Mouse (Mus musculus) thymus, adult 2 months (tissue): ENCODE data around the gene Paox. TPM values are rescaled to one million over a fixed set of nuclear protein-coding genes. Genes with fewer than 3 reads are reported as not detected.
"Not testable (repeated sequence)": the region's sequence is repeated elsewhere in the genome, so short reads cannot be mapped to it uniquely, and the experiment has no call there.

Experiments
- DNase-seq: peaks from one replicate; pipeline ENCODE4 v3.0.0; 2021
- H3K27ac ChIP-seq: fragments of 200-500 bp; 2 replicates; pipeline ENCODE4 v1.5.1; 2012; ENCODE audit warnings: low read length, control low read depth; ENCODE audit not compliant: control insufficient read depth, insufficient read depth
- H3K27me3 ChIP-seq: fragments of 200-500 bp; 2 replicates; pipeline ENCODE4 v1.6.1; 2012; ENCODE audit warnings: mild to moderate bottlenecking, low read length, moderate library complexity, mixed read lengths; ENCODE audit not compliant: control insufficient read depth, insufficient read depth
- H3K36me3 ChIP-seq: fragments of 200-500 bp; 2 replicates; pipeline ENCODE4 v1.6.1; 2012; ENCODE audit warnings: mild to moderate bottlenecking, low read length, moderate library complexity; ENCODE audit not compliant: control insufficient read depth, insufficient read depth
- H3K4me1 ChIP-seq: fragments of 200-500 bp; replicated peaks from 2 replicates; pipeline ENCODE4 v1.6.1; 2012; ENCODE audit warnings: low read length; ENCODE audit not compliant: control insufficient read depth, insufficient read depth
- H3K4me3 ChIP-seq: fragments of 200-500 bp; 2 replicates; pipeline ENCODE4 v1.5.1; 2012; ENCODE audit warnings: mild to moderate bottlenecking, low read length, control low read depth, moderate library complexity; ENCODE audit not compliant: control insufficient read depth, insufficient read depth
- CTCF ChIP-seq: fragments of 200-500 bp; IDR thresholded peaks from 2 replicates; pipeline ENCODE4 v1.5.1; 2012; ENCODE audit warnings: mild to moderate bottlenecking, control low read depth, low read length, moderate library complexity, borderline replicate concordance; ENCODE audit not compliant: control insufficient read depth, poor library complexity, insufficient read depth; ENCODE audit errors: extremely low read depth
- POLR2A ChIP-seq: fragments of 200-500 bp; IDR thresholded peaks from 2 replicates; pipeline ENCODE4 v1.6.1; 2012; ENCODE audit warnings: mild to moderate bottlenecking, low read length, control low read depth, moderate library complexity; ENCODE audit not compliant: control insufficient read depth, poor library complexity, insufficient read depth; ENCODE audit errors: extremely low read depth
- WGBS: fragments of 180-500 bp; shearing (Covaris S2); methylation state at CpG from one replicate; pipeline ENCODE4 v1.1.7; 2018; 5-methylcytosine and 5-hydroxymethylcytosine counted together
- polyA plus RNA-seq: library from polyadenylated mRNA; depleted of rRNA; stranded (reverse); fragments of >200 nt; gene quantifications from 2 replicates; pipeline ENCODE4 v1.2.3, GENCODE M21; 2012

Paox gene
- polyA plus RNA-seq, 1 experiment = 18.0 TPM

- no peak for DNase-seq
- no peak overlapping the region; the same call in 1 of the 2 replicates for H3K27ac ChIP-seq
- peaks cover 12% of the 10 kb centered on the region for H3K4me1 ChIP-seq
- peak overlapping the region; percentile 95 for H3K4me3 ChIP-seq
- 3% methylated on average over 5 of the region's 5 CpGs for WGBS
- H3K36me3 ChIP-seq = peaks cover 5% of the 10 kb centered on the region; the same call in 1 of the 2 replicates
- no peak for TF ChIP-seq POLR2A
- TF ChIP-seq CTCF = no peak
- H3K27me3 ChIP-seq = no peaks in the 10 kb centered on the region
These were observed 10.4 kb downstream of the Paox start for GRCm38 (mm10) chr7:140126022-140126350.

DNA sequence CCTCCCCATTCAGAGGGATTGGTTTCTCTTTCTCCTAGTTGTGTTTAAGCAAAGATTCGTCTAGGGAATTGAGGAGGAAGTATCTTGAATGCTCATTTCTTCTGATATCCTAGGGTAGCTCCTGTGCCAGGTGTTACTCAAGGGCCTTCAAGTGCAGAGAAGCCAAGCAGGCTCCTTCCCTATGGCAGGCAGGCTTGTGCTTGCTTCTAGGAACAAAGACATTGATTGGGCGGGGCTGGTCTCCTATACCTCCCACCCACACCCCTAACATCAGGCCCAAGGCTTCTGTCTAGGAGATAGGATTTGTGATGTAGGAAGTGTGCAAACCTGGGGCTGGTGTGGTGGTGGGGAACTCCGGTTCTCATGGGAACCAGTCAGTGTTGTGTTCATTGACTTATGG lies 11.3 kb downstream of the Paox start:
- peaks cover 12% of the 10 kb centered on the region for H3K4me1 ChIP-seq
- H3K4me3 ChIP-seq = no peak overlapping the region
- WGBS = 47% methylated on average over 3 of the region's 3 CpGs
- TF ChIP-seq POLR2A = no peak
- peaks cover 5% of the 10 kb centered on the region; the same call in 1 of the 2 replicates for H3K36me3 ChIP-seq
- DNase-seq = no peak
- H3K27ac ChIP-seq = no peak overlapping the region
- no peaks in the 10 kb centered on the region for H3K27me3 ChIP-seq

DNA sequence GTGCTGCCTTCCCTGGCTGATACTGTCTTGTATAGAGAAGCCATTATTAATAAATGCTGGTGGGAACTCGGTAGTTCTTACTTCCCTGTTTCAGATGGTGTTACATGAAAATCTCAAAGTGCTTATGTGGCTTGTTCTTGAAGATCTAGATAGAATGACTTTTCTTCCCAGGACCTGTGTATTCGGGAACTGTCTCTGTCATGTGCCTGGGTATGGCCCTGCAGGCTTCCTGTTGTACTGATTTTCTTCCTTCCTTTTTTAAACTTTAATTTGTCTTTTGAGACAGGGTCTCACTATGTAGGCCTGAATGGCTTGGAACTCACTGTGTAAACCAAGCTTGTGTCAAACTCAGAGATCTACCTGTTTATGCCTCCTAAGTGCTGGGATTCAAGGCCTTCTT lies 12.3 kb downstream of the Paox start:
- Histone ChIP-seq H3K36me3 (peaks cover 5% of the 10 kb centered on the region; the same call in 1 of the 2 replicates), H3K4me3 (no peak overlapping the region), H3K27me3 (no peaks in the 10 kb centered on the region), H3K27ac (no peak overlapping the region), H3K4me1 (peaks cover 12% of the 10 kb centered on the region)
- TF ChIP-seq CTCF (no peak), POLR2A (no peak)
- 44% methylated on average over 2 of the region's 2 CpGs for WGBS
- DNase-seq = no peak

- H3K4me3 ChIP-seq, H3K27me3 ChIP-seq, H3K27ac ChIP-seq, DNase-seq, H3K4me1 ChIP-seq, H3K36me3 ChIP-seq: not testable (repeated sequence)
- 24% methylated on average over 7 of the region's 7 CpGs for WGBS
These were observed 16.6 kb downstream of the Paox start for GRCm38 (mm10) chr7:140132184-140132583.

GRCm38 (mm10) chr7:140134033-140134432 lies 18.4 kb downstream of the Paox start:
- H3K4me1 ChIP-seq, H3K27ac ChIP-seq: not testable (repeated sequence)
- WGBS = 32% methylated on average over 7 of the region's 7 CpGs

DNA sequence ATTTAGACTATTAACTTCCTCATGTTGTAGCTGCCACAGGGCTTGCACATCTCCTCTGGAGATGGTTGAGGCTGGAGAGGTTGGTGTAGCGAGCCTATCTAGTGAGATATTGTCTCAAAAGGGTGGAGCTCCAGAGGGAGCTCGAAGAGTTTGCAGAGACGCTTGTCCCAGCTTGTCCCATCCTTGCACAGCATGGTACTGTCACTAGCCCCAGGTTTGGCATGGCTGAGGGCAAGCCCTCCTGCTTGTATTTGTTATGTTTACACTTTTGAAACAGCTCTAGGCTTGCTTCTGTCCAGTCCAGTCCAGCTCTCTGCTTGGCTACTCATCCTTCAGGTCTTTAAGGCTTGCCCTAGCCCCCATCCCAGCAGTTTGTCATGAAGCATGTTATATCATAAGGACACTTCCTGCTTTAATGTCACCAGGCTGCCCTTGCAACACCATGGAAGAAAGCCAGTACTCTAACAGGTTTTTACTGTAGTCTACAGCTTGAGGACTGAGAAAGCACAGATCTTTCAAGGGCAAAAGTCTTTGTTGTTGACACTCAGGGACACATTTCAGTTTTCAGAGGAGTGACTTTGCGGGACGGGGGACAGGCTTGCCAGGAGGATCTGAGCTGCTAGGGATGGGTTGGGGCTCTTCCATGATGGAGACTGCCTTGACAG lies 19.6 kb downstream of the Paox start:
- Histone ChIP-seq H3K4me3 (no peak overlapping the region), H3K4me1 (no peaks in the 10 kb centered on the region; the same call in 1 of the 2 replicates), H3K27ac (no peak overlapping the region), H3K27me3 (no peaks in the 10 kb centered on the region), H3K36me3 (peaks cover 1% of the 10 kb centered on the region; the same call in 1 of the 2 replicates)
- TF ChIP-seq POLR2A = no peak
- no peak for TF ChIP-seq CTCF
- 88% methylated on average over 5 of the region's 5 CpGs for WGBS
- DNase-seq = no peak

More at GRCm38 (mm10) chr7:140134033-140134432, 18.4 kb downstream of the Paox start:
- not testable (repeated sequence) for H3K36me3 ChIP-seq, H3K27me3 ChIP-seq, DNase-seq, H3K4me3 ChIP-seq

GRCm38 (mm10) chr7:140137135-140138020 lies 21.8 kb downstream of the Paox start, which contains the start of gene Mtg1:
TSS of gene Mtg1 (plus strand) at chr7:140137564.
- WGBS = 3% methylated on average over 39 of the region's 39 CpGs
- H3K4me1 ChIP-seq = no peaks in the 10 kb centered on the region; the same call in 1 of the 2 replicates
- no peaks in the 10 kb centered on the region for H3K27me3 ChIP-seq
- peak within 1 kb of the TSS; percentile 69 for H3K27ac ChIP-seq
- no peaks in the 10 kb centered on the region for H3K36me3 ChIP-seq
- TF ChIP-seq CTCF = peak; percentile 8; the same call in 1 of the 2 replicates
- TF ChIP-seq POLR2A = no peak
- H3K4me3 ChIP-seq = peak within 1 kb of the TSS; percentile 96
- peak; percentile 94 for DNase-seq
